Mouse (Mus musculus) cortical plate, adult 2 months (tissue): ENCODE measurements at regions not wholly inside any gene's neighbourhood (a gene's known extent, or its start where the extent isn't known, plus 50 kb on each side); places are given as distances from the start of the nearest gene placed in this dataset.
A peak's percentile ranks its signal among the peaks of the same experiment; 100 is the strongest.

ENCODE experiments used
- H3K27ac ChIP-seq: fragments of 200-500 bp; 2 replicates; pipeline ENCODE4 v1.5.1; 2012; ENCODE audit warnings: low read length, control low read depth, inconsistent platforms; ENCODE audit not compliant: insufficient read depth
- H3K4me1 ChIP-seq: fragments of 200-500 bp; 2 replicates; pipeline ENCODE4 v1.6.1; 2011; ENCODE audit warnings: low read length; ENCODE audit not compliant: control insufficient read depth, insufficient read depth
- H3K4me3 ChIP-seq: fragments of 200-500 bp; 2 replicates; pipeline ENCODE4 v1.5.1; 2011; ENCODE audit warnings: mild to moderate bottlenecking, low read length, control low read depth; ENCODE audit not compliant: insufficient read depth
- CTCF ChIP-seq: fragments of 200-500 bp; IDR thresholded peaks from 2 replicates; pipeline ENCODE4 v1.5.1; 2011; ENCODE audit warnings: mild to moderate bottlenecking, control low read depth, low read length; ENCODE audit not compliant: insufficient read depth; ENCODE audit errors: extremely low read depth
- POLR2A ChIP-seq: fragments of 200-500 bp; IDR thresholded peaks from 2 replicates; pipeline ENCODE4 v1.6.1; 2011; ENCODE audit warnings: mild to moderate bottlenecking, low read length, control low read depth; ENCODE audit not compliant: insufficient read depth; ENCODE audit errors: extremely low read depth

- Histone ChIP-seq H3K27ac (no peak overlapping the region), H3K4me1 (no peaks in the 10 kb centered on the region), H3K4me3 (no peak overlapping the region)
- TF ChIP-seq POLR2A (no peak), CTCF (no peak)
Observed at GRCm38 (mm10) chr16:78217633-78218032, 83.7 kb upstream of the Cxadr start.

- Histone ChIP-seq H3K4me3 (no peak overlapping the region), H3K27ac (no peak overlapping the region), H3K4me1 (no peaks in the 10 kb centered on the region)
- TF ChIP-seq CTCF (no peak), POLR2A (no peak)
Observed at GRCm38 (mm10) chr16:78216752-78217351, 84.4 kb upstream of the Cxadr start.

GRCm38 (mm10) chr16:78211687-78212086, 89.6 kb upstream of the Cxadr start:
- Histone ChIP-seq H3K27ac (no peak overlapping the region), H3K4me3 (no peak overlapping the region), H3K4me1 (no peaks in the 10 kb centered on the region)
- no peak for TF ChIP-seq POLR2A
- no peak for TF ChIP-seq CTCF

- no peak overlapping the region for H3K4me3 ChIP-seq
Observed at GRCm38 (mm10) chr16:78208321-78208720, 93.0 kb upstream of the Cxadr start.

GRCm38 (mm10) chr16:78204332-78204731, 97.0 kb upstream of the Cxadr start:
- H3K27ac ChIP-seq, result no peak overlapping the region
- TF ChIP-seq POLR2A (no peak), CTCF (no peak)
- H3K4me3 ChIP-seq, result no peak overlapping the region
- no peaks in the 10 kb centered on the region for H3K4me1 ChIP-seq

More at GRCm38 (mm10) chr16:78208321-78208720, 93.0 kb upstream of the Cxadr start:
- TF ChIP-seq CTCF (no peak), POLR2A (no peak)
- no peak overlapping the region for H3K27ac ChIP-seq
- no peaks in the 10 kb centered on the region for H3K4me1 ChIP-seq

- H3K4me1 ChIP-seq, result no peaks in the 10 kb centered on the region
- no peak overlapping the region for H3K27ac ChIP-seq
- no peak overlapping the region for H3K4me3 ChIP-seq
- TF ChIP-seq POLR2A (no peak), CTCF (no peak)
Observed at GRCm38 (mm10) chr16:78200044-78200830, 101.1 kb upstream of the Cxadr start.

GRCm38 (mm10) chr16:78199252-78199651, 102.0 kb upstream of the Cxadr start:
- TF ChIP-seq POLR2A (no peak), CTCF (no peak)
- H3K4me1 ChIP-seq, result no peaks in the 10 kb centered on the region
- H3K27ac ChIP-seq, result no peak overlapping the region
- H3K4me3 ChIP-seq, result no peak overlapping the region

- Histone ChIP-seq H3K4me1 (no peaks in the 10 kb centered on the region), H3K4me3 (no peak overlapping the region; the same call in 1 of the 2 replicates), H3K27ac (no peak overlapping the region)
- TF ChIP-seq POLR2A, result no peak
- TF ChIP-seq CTCF, result peak; percentile 89
Observed at GRCm38 (mm10) chr16:78198642-78199121, 102.6 kb upstream of the Cxadr start.

- Histone ChIP-seq H3K27ac (no peak overlapping the region), H3K4me1 (no peaks in the 10 kb centered on the region), H3K4me3 (no peak overlapping the region)
- TF ChIP-seq CTCF (peak; percentile 68), POLR2A (no peak)
Observed at GRCm38 (mm10) chr16:78197252-78197896, 103.9 kb upstream of the Cxadr start.
